Mouse (Mus musculus): ENCODE results near the gene Cacng2.

GRCm38 (mm10) chr15:77977663-77978062 lies 142.2 kb downstream of the Cacng2 start:
- TF ChIP-seq CTCF (IDR thresholded peaks at IDR 0.05) = no peak
- TF ChIP-seq POLR2A (IDR thresholded peaks at IDR 0.05; ENCODE audit: insufficient read depth, low read depth, low read length) = no peak
- TF ChIP-seq EP300 (IDR thresholded peaks at IDR 0.05; ENCODE audit: insufficient read depth, low read depth, low read length) = no peak

Measured in heart, adult 2 months (tissue).